Mouse (Mus musculus) forebrain, embryonic 12.5 days (tissue): ENCODE results near the gene Slc15a4. TPM values are rescaled to one million over a fixed set of nuclear protein-coding genes. Genes with fewer than 3 reads are reported as not detected.
A peak's percentile ranks its signal among the peaks of the same experiment; 100 is the strongest.

Experiments
- ATAC-seq: fragments of 200-750 bp; cut with Nextera tagmentation; 2 replicates; pipeline ENCODE4 v1.8.0; 2017; ENCODE audit warnings: moderate TSS enrichment; ENCODE audit not compliant: low FRiP score
- H3K27ac ChIP-seq: fragments of 300-500 bp; sonication (generic); 2 replicates; pipeline ENCODE4 v1.5.1; 2016; ENCODE audit warnings: mild to moderate bottlenecking
- H3K27me3 ChIP-seq: fragments of 300-500 bp; sonication (generic); 2 replicates; pipeline ENCODE4 v1.6.1; 2016; ENCODE audit warnings: mild to moderate bottlenecking
- H3K36me3 ChIP-seq: fragments of 300-500 bp; sonication (generic); replicated peaks from 2 replicates; pipeline ENCODE4 v1.6.1; 2016; ENCODE audit warnings: mild to moderate bottlenecking
- H3K4me1 ChIP-seq: fragments of 300-500 bp; sonication (generic); 2 replicates; pipeline ENCODE4 v1.6.1; 2016
- H3K4me2 ChIP-seq: fragments of 300-500 bp; sonication (generic); 2 replicates; pipeline ENCODE4 v1.6.1; 2016; ENCODE audit warnings: mild to moderate bottlenecking, moderate library complexity
- H3K4me3 ChIP-seq: fragments of 300-500 bp; sonication (generic); replicated peaks from 2 replicates; pipeline ENCODE4 v1.5.1; 2016; ENCODE audit warnings: mild to moderate bottlenecking
- H3K9ac ChIP-seq: fragments of 300-500 bp; sonication (generic); 2 replicates; pipeline ENCODE4 v1.6.1; 2016; ENCODE audit warnings: mild to moderate bottlenecking
- H3K9me3 ChIP-seq: fragments of 300-500 bp; sonication (generic); 2 replicates; pipeline ENCODE4 v1.6.1; 2016
- WGBS: fragments of 180-500 bp; shearing (Covaris S2); methylation state at CpG from one replicate; pipeline ENCODE4 v1.1.7; 2016; 5-methylcytosine and 5-hydroxymethylcytosine counted together
- polyA plus RNA-seq: library from polyadenylated mRNA; unstranded; fragments of >200 nt; fragmentation: Nextera tagmentation; extraction: Ambion mirVana; gene quantifications from 2 replicates; pipeline ENCODE4 v1.2.1, GENCODE M21; 2016

Slc15a4 gene
- polyA plus RNA-seq, 1 experiment from 2014 or later: 27.5 TPM

- 86% methylated on average over 5 of the region's 5 CpGs for WGBS
- Histone ChIP-seq H3K27ac (no peak overlapping the region), H3K27me3 (no peaks in the 10 kb centered on the region), H3K4me3 (no peak overlapping the region), H3K9ac (no peak overlapping the region), H3K36me3 (peaks cover 58% of the 10 kb centered on the region), H3K4me2 (no peak overlapping the region), H3K4me1 (no peaks in the 10 kb centered on the region), H3K9me3 (no peaks in the 10 kb centered on the region)
- ATAC-seq: no peak
Measured at GRCm38 (mm10) chr5:127592406-127592805, 40.3 kb downstream of the Slc15a4 start.

GRCm38 (mm10) chr5:127587854-127588253, 44.8 kb downstream of the Slc15a4 start:
- 73% methylated on average over 6 of the region's 6 CpGs for WGBS
- Histone ChIP-seq H3K27me3 (no peaks in the 10 kb centered on the region), H3K4me3 (no peak overlapping the region), H3K36me3 (peaks cover 14% of the 10 kb centered on the region), H3K4me2 (no peak overlapping the region), H3K9ac (no peak overlapping the region), H3K9me3 (no peaks in the 10 kb centered on the region), H3K27ac (no peak overlapping the region), H3K4me1 (no peaks in the 10 kb centered on the region)
- no peak for ATAC-seq

- Histone ChIP-seq H3K4me3 (no peak overlapping the region), H3K4me1 (no peaks in the 10 kb centered on the region), H3K27me3 (no peaks in the 10 kb centered on the region), H3K36me3 (no peaks in the 10 kb centered on the region; the same call in 1 of the 2 replicates), H3K9me3 (no peaks in the 10 kb centered on the region), H3K27ac (no peak overlapping the region), H3K9ac (no peak overlapping the region), H3K4me2 (no peak overlapping the region)
- 86% methylated on average over 8 of the region's 8 CpGs for WGBS
- ATAC-seq: no peak
Measured at GRCm38 (mm10) chr5:127583658-127584057, 49.0 kb downstream of the Slc15a4 start.

GRCm38 (mm10) chr5:127577419-127577818, 55.3 kb downstream of the Slc15a4 start:
- Histone ChIP-seq H3K4me1 (no peaks in the 10 kb centered on the region), H3K4me3 (no peak overlapping the region), H3K4me2 (no peak overlapping the region), H3K9ac (no peak overlapping the region), H3K9me3 (no peaks in the 10 kb centered on the region), H3K27me3 (0 out of 2 replicates have a peak, but pooled peaks cover 5% of the 10 kb centered on the region), H3K36me3 (no peaks in the 10 kb centered on the region), H3K27ac (no peak overlapping the region)
- ATAC-seq: no peak
- WGBS: 58% methylated on average over 8 of the region's 8 CpGs

- no peaks in the 10 kb centered on the region for H3K9me3 ChIP-seq
- H3K4me3 ChIP-seq: no peak overlapping the region
- ATAC-seq: no peak
- no peak overlapping the region for H3K4me2 ChIP-seq
- H3K27ac ChIP-seq: 0 out of 2 replicates have a peak overlapping the region, but pooled peaks have one; percentile 36
- H3K9ac ChIP-seq: no peak overlapping the region
- H3K4me1 ChIP-seq: peaks cover 15% of the 10 kb centered on the region
- 21% methylated on average over 6 of the region's 6 CpGs for WGBS
- H3K27me3 ChIP-seq: no peaks in the 10 kb centered on the region
- H3K36me3 ChIP-seq: 0 out of 2 replicates have a peak, but pooled peaks cover 4% of the 10 kb centered on the region
Measured at GRCm38 (mm10) chr5:127567165-127567741, 65.4 kb downstream of the Slc15a4 start.

- H3K9me3 ChIP-seq: no peaks in the 10 kb centered on the region
- no peak overlapping the region for H3K4me3 ChIP-seq
- no peak for ATAC-seq
- no peak overlapping the region for H3K27ac ChIP-seq
- 0 out of 2 replicates have a peak, but pooled peaks cover 4% of the 10 kb centered on the region for H3K36me3 ChIP-seq
- WGBS: 84% methylated on average over 3 of the region's 3 CpGs
- no peak overlapping the region for H3K4me2 ChIP-seq
- no peak overlapping the region for H3K9ac ChIP-seq
- no peaks in the 10 kb centered on the region for H3K4me1 ChIP-seq
- peaks cover 3% of the 10 kb centered on the region; the same call in 1 of the 2 replicates for H3K27me3 ChIP-seq
Measured at GRCm38 (mm10) chr5:127561086-127561485, 71.6 kb downstream of the Slc15a4 start.

- 0 out of 2 replicates have a peak, but pooled peaks cover 3% of the 10 kb centered on the region for H3K27me3 ChIP-seq
- no peak for ATAC-seq
- H3K27ac ChIP-seq: no peak overlapping the region
- H3K9me3 ChIP-seq: no peaks in the 10 kb centered on the region
- H3K4me2 ChIP-seq: no peak overlapping the region
- H3K36me3 ChIP-seq: no peaks in the 10 kb centered on the region
- no peaks in the 10 kb centered on the region for H3K4me1 ChIP-seq
- no peak overlapping the region for H3K9ac ChIP-seq
- WGBS: 82% methylated on average over 2 of the region's 2 CpGs
- H3K4me3 ChIP-seq: no peak overlapping the region
Measured at GRCm38 (mm10) chr5:127548136-127548535, 84.6 kb downstream of the Slc15a4 start.

- H3K4me1 ChIP-seq: no peaks in the 10 kb centered on the region
- H3K4me3 ChIP-seq: no peak overlapping the region
- no peak overlapping the region for H3K9ac ChIP-seq
- 94% methylated on average over 5 of the region's 5 CpGs for WGBS
- H3K9me3 ChIP-seq: no peaks in the 10 kb centered on the region
- no peak overlapping the region for H3K4me2 ChIP-seq
- no peaks in the 10 kb centered on the region for H3K36me3 ChIP-seq
- H3K27me3 ChIP-seq: 0 out of 2 replicates have a peak, but pooled peaks cover 3% of the 10 kb centered on the region
- H3K27ac ChIP-seq: no peak overlapping the region
- ATAC-seq: no peak
Measured at GRCm38 (mm10) chr5:127546585-127546991, 86.1 kb downstream of the Slc15a4 start.

Other genes starting within 250 kb of the Slc15a4 start
- gene Glt1d1, start 635 bp downstream of the Slc15a4 start, polyA plus RNA-seq: 1.5 and 1.9 TPM in 2 replicates